Mouse (Mus musculus) embryonic fibroblast, embryonic 13.5 days (primary cell): Measurements from ENCODE around the gene Pinlyp.

Experiments
- CTCF ChIP-seq: IDR thresholded peaks from 2 replicates; pipeline ENCODE4 v1.5.1; 2011; ENCODE audit warnings: mild to moderate bottlenecking, control low read depth, low read length, moderate library complexity, borderline replicate concordance; ENCODE audit not compliant: insufficient read depth
- POLR2A ChIP-seq: IDR thresholded peaks from 2 replicates; pipeline ENCODE4 v1.6.1; 2011; ENCODE audit warnings: low read depth, mild to moderate bottlenecking, control low read depth, low read length, moderate library complexity

GRCm38 (mm10) chr7:24522805-24523204, 23.1 kb downstream of the Pinlyp start:
- TF ChIP-seq CTCF = no peak
- TF ChIP-seq POLR2A = no peak
